Mouse (Mus musculus): ENCODE data around the gene Tenm4. TPM values are rescaled to one million over a fixed set of nuclear protein-coding genes. Genes with fewer than 3 reads are reported as not detected.

Tenm4 gene
- total RNA-seq, 2 experiments from 2014 or later = 125 to 132 TPM

DNA sequence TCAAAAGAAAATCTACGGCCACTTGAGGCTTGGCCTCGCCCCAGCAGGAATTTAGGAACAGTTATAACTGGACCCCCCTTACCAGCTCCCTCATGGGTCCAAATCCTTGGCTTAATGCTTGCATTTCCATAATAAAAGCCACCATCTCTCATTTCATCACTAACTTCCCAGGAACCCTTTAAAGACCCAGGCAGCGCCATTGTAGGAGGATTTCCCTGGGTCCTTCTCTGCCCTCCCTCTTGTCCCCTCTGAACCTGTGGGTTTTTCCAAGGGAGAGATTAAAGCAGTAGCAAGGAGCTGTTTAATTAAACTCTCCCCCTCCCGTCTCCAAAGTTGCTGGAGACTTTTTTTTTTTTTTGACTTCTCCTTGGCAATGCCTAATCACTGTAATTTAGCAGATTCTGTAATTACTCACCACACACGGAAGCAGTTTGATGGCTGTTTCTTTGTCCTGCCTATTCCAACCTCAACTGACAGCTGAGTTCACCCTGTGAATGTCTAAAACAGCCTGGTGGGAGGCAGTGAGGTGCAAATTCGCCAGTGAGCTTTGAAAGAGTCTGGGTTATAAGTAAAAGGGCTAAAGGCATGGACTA lies 501.4 kb downstream of the Tenm4 start:
- DNase-seq (ENCODE audit: low spot score in 2 of 2) = no peak

DNA sequence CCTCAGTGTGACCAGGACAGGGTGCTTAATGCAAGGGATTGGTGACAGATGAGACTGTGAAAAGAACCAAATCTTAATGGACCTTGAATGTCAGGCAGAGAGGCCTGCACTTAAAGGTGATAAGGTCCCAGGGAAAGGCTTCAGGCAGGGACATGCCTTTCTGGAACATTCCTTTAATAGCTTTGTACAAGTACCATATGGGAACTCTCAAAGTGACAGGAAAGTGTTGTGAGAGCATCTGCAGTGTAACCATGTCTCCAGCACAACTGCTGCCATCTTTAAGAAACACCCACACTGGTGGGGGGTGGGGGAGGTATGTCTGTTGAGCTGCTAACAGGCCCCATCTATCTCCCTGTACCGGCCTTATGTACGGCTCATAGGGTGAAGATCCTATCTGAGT lies 506.0 kb downstream of the Tenm4 start:
- DNase-seq (ENCODE audit: low spot score in 2 of 2) = peak in 1 of 2 experiments; percentile 40

DNA sequence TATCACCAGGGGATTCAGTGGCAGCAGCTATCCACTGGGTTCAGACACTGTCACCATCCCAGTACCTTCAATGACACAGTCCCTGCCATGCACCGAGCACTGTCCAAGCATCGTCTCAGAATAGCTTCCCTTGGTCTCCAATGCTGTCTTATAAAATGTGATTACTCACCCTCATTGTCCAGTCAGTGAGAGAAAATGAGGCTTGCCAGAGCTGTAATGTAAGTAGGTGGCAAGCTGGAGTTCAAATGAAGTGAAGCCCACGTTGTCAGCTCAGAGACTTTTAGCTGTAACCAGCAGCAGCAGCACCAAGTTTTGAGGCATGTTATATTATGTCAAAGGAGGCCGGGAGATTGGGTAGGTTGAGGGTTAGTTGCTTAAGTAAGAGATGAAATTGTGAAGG lies 507.2 kb downstream of the Tenm4 start:
- no peak for DNase-seq (ENCODE audit: low spot score in 2 of 2)

DNA sequence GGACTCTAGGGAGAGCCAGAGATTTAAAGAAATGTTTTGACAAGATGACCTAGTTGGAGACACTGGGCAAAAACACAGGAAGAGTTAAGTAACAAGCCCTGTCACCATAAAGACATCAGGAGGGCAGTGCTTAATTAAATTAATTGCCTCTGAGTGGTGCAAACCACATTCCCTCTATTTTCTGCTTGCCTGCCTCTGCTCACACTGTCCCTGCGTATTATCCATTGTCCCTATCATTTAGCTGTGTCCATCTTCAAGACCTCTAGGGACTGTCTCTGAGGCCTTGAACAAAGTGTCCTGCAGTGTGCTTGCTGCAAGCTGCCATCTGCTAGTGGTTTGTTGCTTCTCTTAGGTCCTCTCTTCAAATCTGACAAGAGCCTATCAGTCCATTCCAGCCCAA lies 508.7 kb downstream of the Tenm4 start:
- DNase-seq (ENCODE audit: low spot score in 2 of 2) = no peak

DNA sequence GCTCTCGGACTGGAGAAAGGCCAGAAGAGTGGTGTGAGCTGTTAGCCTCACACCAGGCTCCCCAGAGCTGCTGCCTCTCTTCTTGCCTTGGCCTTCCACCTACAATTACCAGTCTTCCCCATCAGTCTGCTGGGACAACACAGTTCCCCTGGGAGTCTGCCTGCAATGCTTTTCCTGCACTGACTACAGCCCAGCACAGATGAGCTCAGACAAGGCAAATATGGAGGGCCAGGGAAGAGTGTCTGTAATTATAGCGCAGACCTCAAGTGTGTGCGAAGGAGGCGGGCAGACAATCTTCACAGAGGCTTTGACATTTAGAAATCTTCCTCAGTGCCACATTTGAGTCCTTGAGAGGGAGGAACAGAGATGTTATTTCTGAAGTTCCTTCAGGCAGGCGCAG lies 509.4 kb downstream of the Tenm4 start:
- DNase-seq (ENCODE audit: low spot score in 2 of 2) = peak in 1 of 2 experiments; percentile 34

DNA sequence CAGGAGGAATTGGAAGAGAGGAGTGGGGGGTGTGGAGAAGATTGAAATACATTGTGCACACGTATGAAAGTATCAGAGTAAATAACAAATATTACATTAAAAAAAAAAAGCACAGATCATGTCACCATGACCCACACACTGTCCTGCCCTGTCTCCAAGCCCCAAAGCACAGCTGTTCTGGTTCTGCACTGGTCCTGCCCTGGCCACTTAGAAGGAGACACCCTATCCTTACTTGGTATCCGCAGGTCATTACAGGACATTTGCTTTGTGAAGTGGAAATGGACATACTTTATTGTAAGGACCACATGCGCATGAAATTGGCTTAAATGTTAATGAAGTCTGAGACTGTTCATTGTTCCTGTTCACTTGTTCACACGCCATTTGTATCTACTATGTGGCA lies 510.8 kb downstream of the Tenm4 start:
- no peak for DNase-seq (ENCODE audit: low spot score in 2 of 2)

DNA sequence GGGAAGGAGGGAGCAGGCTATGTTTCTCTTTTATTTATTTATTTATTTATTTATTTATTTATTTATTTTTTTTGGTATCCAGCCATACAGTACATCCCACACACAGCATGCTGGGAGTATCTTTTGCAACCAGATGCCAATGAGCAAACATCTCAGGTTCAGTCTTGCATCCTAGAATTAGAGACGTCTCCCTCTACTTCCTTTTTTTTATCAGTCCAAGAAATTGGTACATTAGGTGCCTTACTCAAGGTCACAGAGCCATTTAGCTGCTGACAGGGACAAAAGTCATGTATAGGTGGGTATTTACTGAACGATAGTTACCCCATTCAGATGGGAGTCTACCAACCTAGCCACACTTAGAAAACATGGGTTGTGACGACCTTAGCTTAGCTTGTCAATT lies 517.1 kb downstream of the Tenm4 start:
- no peak for DNase-seq (ENCODE audit: low spot score in 2 of 2)

DNA sequence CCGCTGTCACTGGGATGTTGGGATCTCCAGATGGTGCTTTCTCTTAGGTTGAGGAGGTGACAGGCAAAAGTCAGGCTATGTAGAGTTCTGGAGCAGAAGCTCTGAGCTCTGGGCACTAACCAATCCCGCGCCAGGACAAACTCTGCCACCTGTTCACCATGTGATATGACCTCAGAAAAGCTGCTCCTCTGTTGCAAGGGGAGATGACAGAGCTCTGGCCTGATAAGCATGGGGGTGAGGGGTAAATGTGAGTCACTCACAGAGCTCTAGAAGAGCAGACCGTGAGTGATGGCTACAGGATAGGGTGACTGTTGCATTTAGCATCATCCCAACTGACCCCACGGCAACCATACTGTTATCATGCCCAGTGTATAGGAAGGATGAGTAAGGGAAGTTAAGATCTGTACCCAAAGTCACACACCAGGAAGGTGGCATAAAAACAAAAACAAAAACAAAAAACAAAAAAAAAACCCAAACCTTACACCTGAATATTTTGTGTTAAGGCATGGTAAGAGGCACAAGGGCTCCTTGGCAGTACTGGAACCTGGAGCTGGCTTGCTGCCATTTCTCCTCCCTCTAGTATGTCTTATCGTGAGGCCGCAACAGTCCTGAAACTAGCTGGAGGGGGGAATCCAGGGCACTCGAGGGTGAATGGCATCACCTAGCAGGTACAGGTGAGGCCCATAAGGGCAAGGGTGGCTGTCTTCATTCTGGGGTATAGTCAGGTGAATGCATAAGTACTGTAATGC lies 530.2 kb downstream of the Tenm4 start:
- DNase-seq (ENCODE audit: low spot score in 2 of 2) = no peak

DNA sequence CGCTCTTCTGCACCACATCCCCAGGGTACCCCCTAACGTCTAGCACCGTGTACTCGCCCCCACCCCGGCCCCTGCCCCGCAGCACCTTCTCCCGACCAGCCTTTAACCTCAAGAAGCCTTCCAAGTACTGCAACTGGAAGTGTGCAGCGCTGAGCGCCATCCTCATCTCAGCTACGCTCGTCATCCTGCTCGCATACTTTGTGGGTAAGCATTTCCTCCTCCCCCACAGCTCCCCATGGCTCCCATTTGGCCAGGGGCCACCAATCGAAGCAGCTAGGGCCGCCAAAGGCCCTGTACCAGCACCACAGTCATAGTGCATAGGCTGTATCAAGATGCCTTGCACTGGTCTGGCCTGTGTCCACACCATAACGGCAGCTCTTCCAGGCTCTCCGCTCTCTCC lies 532.9 kb downstream of the Tenm4 start:
- no peak for DNase-seq (ENCODE audit: low spot score in 2 of 2)

DNA sequence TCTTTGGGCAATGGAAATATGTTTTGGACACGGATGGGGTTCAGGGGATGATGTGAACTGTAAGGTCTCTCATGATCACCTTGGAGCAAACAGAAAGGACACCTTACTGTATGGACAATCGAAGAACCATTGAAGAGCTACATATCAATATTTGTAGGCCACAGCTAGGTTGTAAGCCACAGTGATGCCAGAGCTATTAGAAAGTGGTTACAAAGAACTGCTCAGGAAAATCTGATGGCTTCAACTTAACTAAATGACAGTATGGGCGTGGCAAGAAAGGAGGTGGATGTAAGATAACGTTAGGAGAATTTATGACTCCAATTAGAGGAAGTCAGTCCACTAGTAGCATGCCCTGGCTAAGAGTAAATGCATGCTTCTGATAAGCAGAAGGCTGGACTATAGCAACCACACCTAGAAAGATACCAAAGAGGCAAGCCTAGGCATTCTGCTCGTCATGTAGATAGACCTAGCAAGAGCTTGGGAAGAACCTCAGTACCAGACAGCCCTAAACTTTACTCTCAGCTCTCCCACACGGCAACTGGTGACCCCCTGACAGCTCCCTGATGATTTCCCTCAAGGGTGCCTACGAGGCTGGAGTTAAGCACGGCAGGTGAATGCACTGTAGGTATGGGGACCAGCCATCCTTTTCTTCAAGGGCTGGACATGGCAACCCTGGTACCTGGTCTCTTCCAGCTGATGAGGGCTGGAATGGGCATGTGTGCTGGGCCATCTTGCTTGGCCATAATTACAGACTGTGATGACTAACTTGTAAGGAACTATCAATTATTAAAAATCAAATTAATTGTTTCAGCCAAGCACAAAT lies 534.5 kb downstream of the Tenm4 start:
- DNase-seq (ENCODE audit: low spot score in 2 of 2) = no peak

DNA sequence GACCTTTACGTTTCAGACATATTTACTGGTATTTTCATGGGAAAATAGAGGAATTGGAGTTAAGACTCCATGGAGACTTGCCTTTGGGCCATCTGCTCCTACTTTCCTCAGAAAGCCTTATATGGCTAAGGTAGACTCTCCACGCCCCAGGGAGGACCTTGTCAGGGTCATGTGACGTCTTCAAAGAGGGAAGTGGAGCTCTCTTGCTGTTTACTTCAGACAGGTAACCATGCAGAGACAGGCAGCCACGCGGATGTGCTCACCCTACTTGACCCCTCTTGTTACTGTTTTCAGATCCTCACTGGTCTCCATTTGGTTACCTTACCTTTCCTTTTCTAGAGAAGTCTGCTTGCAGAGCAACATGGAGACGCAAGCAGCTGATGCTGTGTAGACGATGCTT lies 535.5 kb downstream of the Tenm4 start:
- no peak for DNase-seq (ENCODE audit: low spot score in 2 of 2)

DNA sequence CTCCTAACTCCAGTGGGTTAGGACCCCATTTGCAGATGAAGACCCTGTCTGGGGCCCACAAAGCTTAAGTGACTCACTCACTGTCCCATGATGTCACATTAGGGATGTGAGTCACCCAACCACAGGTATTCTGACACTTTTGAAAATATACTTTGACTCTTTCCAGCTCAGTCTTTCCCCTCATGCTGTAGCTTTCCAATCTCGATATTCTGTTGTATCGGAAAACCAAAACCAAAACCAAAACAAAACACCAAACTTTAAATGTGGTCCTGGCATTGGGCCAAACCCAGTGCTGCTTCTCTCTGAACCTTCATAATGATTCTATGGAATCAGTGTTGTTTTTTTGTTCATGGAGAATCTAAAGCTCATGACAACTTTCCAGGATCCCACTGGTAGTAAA lies 536.1 kb downstream of the Tenm4 start:
- no peak for DNase-seq (ENCODE audit: low spot score in 2 of 2)

DNA sequence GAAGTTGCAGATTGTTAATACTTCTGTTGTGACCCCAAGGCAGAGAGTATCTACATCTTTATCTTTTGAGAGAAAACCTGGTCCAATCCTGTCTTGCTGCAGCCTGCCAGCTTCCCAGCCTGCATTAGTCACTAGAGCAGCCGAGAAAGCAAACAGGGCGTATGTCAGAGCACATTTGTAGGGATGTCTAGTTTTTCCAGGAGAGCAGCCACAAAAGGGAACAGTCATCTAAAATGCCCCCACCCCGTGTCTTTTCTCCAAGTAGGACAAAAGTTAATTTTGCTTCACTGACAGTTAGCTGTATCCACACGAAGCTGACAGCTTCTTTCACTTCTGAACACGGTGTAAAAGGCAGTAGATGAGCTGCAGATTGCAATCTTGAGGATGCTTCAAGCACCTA lies 537.0 kb downstream of the Tenm4 start:
- DNase-seq (ENCODE audit: low spot score in 2 of 2) = no peak

DNA sequence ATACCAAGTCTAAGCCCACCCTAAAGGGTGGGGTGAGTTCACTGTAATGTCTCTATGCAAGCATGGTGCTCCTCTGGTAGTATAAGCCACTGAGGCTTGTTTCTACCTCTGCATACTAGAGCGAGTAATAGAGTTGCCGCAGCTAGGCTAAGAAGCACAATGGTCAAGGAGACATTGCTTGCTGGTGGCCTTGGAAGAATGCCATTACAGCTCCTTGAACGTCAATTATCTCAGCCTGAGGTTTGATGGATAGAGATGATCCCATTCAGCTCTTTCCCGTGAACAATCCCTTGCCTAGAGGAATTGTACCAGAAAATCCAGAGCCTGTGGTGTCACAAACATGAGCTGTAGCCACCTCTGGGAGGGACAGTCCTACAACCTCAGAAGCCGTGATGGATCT lies 537.5 kb downstream of the Tenm4 start:
- DNase-seq (ENCODE audit: low spot score in 2 of 2) = no peak

DNA sequence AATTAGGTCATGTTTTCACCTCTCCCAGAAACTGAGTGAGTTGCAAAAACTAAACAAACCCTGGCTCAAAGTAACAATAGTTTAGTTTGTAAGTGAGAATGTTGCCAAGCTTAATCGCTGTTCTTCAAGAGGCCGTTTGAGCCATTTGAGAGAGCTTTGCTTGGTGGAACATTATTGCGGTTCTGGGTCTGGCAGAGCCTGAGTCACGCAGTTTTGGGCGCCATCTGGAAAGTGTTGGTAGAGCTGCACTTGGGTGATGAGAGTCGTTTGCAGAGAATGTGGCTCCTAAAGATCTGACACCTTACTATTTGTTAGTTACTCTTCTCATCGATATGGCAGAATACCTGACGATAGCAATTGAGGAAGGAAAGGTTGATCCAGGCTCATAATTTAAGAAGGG lies 537.9 kb downstream of the Tenm4 start:
- DNase-seq (ENCODE audit: low spot score in 2 of 2) = no peak

DNA sequence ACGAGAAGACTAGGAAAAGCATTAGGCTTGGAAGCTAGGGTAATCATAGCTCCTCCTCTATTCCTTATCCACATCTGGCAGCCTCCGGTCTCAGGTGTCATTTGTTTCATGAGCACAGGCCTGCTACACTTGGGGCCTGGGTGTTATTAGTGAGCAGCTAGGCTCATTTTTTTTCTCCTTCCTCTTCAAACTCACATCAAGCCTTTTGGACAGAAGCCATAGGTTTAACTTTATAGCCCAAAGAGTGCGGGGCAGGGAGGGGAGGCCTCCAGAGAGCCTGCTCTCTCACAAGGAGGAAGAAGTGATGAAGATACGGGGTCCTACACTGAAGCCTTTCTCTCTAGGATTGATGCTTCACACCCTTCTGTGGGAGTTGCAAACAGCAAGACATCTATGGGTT lies 538.8 kb downstream of the Tenm4 start:
- no peak for DNase-seq (ENCODE audit: low spot score in 2 of 2)

DNA sequence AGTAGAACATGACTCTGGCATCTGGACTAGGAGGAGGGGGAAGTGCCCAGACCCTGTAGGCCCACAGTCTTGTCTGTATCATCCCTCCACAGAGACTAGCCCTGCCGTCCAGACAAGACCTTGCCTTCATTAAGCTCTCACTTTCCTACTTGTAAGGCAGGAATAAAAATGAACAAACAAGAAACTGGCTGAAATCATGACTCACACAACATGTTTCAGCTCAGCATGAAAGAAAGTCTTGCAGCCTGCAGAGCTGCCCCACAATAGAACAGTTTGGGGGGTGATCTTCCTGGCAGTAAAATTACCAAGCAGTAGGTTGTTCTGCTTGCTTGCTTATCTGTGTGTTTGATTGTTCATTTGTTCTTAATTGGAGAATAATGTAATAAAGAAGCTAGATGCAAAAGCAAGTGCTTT lies 539.6 kb downstream of the Tenm4 start:
- DNase-seq (ENCODE audit: low spot score in 2 of 2) = no peak

DNA sequence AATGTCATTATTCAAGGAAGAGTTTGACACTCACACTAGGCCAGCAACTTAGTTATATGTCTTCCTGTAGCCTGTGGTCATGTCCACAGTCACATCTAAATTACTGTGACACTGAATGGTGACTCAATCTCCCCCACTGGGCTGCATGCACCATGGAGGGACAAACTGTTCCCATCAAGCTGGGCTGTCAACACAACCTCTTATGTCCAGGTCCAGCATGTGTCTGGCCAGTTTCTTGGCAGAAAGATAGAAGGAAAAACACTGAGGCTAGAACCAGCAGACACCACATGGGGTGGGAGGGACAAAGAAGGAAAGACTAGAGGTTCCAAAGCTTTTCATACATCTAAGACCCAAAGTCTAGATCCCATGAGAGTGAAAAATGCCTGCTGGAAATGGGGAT lies 541.8 kb downstream of the Tenm4 start:
- no peak for DNase-seq (ENCODE audit: low spot score in 2 of 2)

DNA sequence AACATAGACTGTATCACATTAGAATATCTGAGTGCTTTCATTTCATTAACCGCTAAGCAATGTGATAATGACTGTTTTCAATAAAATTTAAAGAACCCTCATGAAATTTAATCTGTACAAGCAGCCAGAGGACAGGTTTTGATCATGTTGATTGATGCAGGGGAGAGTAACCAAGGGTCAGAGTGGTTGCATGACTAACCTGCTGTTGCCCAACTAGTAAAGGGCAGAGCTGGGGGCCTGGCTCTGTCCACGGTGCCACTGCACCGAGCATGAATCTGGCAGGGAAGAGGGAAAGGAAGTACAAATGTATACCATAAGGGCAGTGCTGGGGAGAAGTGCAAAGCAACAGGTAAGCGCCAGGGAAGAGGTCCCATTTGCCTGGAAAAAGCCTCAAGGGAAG lies 545.9 kb downstream of the Tenm4 start:
- no peak for DNase-seq (ENCODE audit: low spot score in 2 of 2)

DNA sequence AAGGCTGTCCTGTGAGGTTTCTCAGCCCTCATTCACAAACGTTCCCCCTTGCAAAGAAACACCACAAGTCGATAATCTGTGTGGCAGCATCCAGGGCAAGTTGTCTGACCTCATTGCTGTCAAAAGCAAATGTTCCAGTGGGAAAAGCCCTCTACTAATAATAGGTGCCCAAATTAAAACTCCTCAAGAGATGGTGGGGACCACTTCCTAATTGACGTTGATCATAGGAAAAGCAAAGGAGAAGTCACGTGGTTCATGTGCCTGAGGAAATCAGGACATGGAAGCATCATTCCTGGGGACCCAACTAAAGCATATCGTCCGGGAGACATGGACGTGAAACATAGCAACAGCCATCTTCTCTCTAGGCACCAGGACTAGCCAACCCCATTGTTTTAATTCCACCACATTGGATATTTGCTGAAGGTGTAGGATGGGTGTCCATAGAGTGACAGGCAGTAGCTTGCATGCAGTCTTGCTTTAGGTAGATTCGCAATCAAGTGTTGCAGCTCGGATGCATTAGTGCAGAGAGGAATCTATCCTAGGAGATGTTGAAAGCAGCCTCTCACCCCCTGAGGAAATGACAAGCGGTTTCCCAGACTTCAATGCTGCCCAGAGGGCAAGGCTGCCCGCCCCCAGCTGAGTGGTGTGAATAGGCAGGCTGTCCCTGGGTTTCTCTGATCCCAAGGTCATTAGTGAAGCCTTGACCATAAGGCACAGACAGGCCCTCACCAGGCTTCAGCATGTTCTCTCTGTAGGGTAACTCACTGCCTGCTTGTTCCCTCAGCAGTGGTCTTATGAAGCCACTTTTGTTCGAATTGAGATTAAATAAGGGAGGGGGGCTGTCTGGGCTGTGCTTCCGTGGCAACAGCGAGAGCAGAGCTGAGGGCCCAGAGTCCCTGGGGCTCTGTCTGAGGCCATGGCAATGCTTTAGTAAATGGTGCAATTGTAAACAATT lies 547.4 kb downstream of the Tenm4 start:
- peak in 1 of 2 experiments; percentile 29 for DNase-seq (ENCODE audit: low spot score in 2 of 2)

DNA sequence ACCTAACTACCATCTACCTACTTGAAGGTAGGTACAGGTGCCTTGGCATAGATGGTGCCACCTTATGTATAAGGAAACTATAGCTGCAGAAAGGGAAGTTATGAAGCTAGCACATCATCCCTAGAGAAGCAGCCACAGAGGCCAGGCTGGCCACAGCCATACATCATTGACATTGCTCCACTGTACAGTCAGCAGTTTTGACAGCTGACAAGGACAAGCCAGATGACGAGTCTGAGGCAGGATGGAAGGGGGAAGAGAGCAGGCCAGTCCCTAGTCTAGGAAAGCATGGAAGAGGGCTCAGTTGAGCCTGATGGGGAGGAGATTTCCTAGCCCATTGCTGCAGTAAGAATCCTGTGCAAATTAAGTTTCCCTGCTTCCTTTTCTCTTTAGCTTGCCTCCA lies 548.9 kb downstream of the Tenm4 start:
- DNase-seq (ENCODE audit: low spot score in 2 of 2) = no peak
